Mouse (Mus musculus): ENCODE measurements around the gene Gatad2b.

Gene Gatad2b

GRCm38 (mm10) chr3:90384851-90385375 lies 91.9 kb downstream of the Gatad2b start:
- no peak for DNase-seq

GRCm38 (mm10) chr3:90386817-90387216 lies 93.8 kb downstream of the Gatad2b start:
- DNase-seq, result no peak

DNA sequence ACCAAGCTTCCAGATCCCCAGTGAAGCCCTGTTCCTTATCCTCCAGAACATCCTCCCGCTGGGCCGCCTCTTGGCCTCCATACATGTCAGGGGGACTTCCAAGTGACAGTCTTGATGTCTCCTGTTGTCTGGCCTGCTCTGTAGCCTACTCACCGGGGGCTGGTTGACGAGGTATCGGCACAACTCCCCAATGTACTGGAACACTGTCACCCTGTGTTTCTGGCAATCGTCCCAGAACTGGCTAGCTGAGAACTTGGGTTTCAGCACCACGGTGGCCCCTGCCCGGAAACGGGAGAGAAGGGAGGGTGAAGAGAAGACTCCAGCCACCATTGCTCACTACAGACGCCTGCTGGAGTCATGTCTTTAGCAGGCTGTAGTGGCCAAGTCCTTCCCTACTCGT lies 94.5 kb downstream of the Gatad2b start:
- no peak for DNase-seq

DNA sequence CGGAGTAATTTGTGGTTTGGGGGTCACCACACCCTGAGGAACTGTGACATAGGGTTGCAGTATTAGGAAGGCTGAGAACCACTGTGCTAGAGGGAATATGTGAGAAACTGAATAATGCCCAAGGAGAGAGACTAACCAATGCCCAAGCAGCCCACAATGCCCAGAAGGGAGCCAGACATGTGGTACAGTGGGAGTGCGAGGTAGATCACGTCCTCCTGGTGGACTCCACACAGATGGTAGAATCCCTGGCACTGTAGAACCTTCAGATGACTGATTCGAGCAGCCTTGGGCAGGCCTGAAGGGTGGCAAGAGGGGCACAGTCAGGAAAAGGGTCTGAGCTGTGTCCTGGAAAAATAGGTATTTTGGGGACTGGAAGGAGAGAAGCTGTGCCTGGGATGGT lies 95.2 kb downstream of the Gatad2b start:
- no peak for DNase-seq

DNA sequence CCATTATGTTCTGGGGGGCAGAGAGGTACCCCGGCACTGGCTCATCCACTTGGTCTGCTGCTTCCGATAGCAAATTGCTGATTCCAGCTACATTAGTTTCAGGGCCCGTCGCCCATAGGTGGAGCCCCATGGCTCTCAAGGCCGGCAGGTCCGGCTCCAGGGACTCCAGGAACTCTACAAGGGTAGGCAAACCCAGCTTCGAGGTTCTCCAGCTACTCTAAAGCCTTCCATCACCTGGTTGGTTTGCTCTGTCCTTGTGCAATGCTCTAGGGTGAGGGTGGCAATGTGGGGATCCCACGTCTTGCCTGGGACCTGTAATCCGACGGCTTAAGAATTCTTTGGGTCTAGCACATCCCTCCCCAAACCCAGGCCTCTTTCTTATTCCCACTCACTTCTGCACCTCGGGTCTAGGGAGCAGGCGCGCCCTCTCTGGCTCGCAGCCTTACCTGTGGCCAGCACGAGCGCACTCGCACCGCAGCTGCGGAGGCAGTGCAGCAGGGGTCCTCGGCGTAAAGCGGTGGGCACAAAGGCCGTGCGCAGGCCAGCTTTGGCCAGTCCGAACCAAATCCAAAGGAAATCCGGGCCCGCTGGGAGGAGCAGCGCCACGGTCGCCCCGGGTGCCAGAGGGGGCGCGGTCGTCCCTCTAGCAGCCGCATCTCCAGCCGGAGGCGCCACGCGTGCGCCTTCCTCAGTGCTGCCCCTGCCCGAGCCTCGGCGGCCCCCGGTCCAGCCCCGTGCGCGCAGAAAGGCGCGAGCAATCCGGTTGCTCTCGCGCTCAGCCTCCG lies 95.9 kb downstream of the Gatad2b start:
- DNase-seq, result peak; percentile 50

- peak; percentile 52 for DNase-seq
Measured at GRCm38 (mm10) chr3:90389511-90390490, 96.8 kb downstream of the Gatad2b start, which contains the start of gene Slc27a3. Slc27a3 (minus strand) TSS chr3:90389938.

- DNase-seq, result no peak
Measured at GRCm38 (mm10) chr3:90391004-90391403, 98.0 kb downstream of the Gatad2b start.

DNA sequence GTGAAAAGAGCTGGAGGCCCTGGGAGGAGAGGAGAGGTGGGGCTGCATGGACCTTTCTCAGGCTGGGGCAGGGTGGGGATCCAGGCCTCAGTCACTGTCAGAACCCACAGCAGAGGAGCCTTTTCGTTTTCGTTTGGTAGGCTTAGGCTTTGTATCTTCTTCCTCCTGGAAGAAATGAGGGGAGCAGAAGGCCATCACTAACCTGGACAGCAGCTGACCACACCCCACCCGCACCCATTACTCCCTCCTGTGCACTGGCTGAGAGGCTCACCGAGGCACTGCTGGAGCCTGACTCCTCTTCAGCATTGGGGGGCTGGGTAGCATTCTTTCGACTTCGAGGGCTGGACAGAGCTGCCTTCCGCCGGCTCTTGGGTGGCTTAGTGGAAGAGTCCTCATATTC lies 99.0 kb downstream of the Gatad2b start:
- DNase-seq, result no peak

- no peak for DNase-seq
Measured at GRCm38 (mm10) chr3:90392661-90393060, 99.7 kb downstream of the Gatad2b start.

DNA sequence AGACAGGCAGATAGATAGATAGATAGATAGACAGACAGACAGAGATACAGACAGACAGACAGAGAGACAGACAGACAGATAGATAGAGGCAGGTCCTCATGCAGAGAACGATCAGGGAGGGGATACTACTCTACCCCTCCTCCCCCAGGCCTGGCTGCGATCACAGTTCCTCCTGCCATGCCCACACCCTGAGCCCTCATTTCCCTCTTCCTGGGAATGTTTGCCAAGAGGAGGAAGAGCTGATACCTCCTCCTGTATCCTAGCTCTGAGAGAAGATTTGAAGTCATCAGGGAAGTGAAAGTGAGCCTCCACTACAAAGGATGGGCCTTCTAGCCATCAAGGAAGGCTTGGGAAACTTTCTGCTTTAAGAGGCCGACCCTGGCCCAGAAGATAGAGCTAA lies 102.7 kb downstream of the Gatad2b start:
- DNase-seq, result no peak

GRCm38 (mm10) chr3:90400993-90401392 lies 108.0 kb downstream of the Gatad2b start:
- DNase-seq, result no peak

DNA sequence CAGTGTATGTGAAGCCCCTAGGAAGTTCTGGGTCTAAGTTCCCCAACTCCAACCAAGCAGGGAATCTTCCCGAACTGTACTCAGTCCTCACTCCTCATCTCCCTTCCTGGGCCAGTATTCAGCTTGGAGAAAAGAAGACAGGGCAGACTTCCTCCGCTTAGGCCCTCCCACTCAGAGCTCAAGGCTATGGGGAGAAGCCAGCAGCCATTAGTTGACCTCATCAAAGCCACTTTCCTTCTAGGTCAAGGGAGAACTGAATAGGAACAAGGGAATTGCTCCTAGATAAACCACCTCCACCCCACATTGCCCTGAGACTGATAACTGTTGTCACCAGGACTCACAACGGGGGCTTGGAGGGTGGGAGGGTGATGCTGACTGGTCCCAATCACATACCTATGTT lies 111.1 kb downstream of the Gatad2b start:
- no peak for DNase-seq

DNA sequence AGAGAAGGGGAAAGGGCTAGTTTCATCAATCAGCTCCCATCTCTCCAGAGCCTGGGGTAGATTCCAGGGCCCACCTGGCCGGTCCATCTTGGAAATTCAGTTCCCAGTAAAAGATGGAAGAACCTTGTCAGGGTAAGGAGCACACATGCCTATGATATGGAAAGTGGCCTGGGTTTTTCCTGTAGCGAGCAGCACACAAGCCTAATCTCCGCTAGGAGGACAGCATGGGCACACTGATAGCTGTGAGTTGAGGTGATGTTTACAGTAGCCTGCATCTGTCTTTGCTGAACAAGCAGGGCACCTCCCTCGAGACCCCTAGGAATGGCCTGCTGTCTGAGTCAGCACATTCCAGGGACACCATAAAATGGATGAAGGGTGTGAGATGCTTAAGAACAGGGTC lies 111.6 kb downstream of the Gatad2b start:
- no peak for DNase-seq

DNA sequence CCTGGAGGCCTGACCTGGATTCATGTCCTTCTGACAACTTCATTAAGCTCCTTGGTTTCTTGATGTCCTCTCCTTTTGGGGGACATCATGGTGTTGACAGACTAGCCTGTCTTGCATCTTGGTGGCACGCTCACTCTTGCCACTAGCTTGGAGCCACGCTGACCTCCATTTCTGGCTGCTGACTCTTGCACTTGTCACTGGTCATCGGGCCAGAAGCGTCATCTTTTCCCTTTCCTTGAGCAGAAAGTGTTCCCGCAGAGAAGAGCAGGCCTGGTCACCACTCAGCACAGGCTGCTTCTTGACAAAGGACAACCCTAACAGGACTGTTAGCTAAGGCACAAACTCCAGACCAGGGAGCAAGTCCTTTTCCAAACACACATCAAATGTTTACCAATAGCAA lies 113.4 kb downstream of the Gatad2b start:
- DNase-seq, result no peak

DNA sequence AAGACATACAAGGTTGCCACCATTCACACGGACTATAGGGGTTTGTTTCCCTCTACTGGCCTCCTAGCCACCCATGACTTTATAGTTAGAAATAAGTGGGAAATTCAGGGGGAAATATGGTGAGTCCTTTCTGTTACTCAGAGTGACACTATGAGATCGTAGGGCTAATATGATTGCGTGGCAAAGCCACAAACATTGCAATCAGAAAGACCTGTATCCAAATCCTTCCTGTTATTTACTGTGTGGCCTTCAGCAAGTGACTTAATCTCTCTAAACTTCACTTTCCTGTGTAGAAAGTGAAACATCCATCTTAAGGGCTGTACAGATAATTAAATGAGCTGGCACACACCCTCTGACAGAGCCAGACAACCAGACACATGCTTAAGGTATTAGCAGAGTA lies 115.7 kb downstream of the Gatad2b start:
- no peak for DNase-seq

DNA sequence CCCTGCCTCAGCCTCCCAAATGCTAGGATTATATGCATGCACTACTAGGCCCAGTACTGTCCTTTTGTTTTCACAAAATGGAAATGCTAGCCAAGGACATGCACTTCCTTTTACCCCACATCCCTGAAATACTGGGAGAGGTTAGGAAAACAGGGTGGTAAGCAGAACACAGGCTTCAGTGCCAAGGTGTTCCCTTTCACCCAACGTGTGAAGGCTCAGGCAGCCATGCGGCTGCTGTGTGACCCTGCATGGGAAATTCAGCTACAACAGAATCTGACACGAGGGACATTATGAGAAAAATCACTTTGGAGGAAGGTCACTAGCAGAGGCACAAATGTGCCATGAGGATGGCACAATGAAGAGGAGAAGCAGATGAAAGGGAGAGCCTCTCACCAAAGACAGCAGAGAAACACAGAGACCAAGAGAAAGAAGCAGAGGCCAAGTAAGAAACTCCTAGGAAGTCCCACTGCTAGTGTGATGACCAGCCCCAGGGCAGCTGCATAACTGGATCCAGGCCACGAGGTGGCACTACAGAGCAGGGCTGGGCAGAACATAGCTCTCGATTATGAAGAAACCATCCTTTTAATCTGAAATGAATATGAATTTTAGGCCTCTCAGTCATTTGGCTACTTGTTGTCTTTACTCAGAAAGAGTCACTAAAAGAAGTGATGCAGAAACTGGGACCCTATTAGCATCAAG lies 119.5 kb downstream of the Gatad2b start:
- peak; percentile 46 for DNase-seq

DNA sequence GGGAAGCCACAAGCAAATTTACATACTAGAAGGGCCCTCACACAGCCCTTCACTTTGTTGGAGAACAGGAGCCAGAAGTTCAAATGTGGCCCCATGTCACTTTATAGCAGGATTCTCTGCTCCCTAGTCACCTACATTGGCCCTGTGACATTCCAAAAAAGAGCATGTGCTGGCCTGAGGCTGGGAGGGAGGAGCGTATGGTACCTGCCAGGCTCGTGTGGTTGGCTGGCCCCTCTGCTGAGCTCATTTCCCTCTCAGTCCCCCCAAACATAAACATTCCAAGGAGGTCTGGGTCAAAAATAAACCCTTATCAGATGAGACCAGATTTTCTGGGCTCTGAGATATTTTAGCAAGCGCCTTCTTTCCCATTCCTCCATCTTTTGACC lies 120.0 kb downstream of the Gatad2b start:
- no peak for DNase-seq
